Mouse (Mus musculus) bone marrow, adult 2 months (tissue): Measurements from ENCODE around the gene Rprd1b.

ENCODE experiments used
- CTCF ChIP-seq: fragments of 200-500 bp; IDR thresholded peaks from 2 replicates; pipeline ENCODE4 v1.5.1; 2011; ENCODE audit warnings: low read length, control low read depth; ENCODE audit not compliant: control insufficient read depth, insufficient read depth
- POLR2A ChIP-seq: fragments of 200-500 bp; IDR thresholded peaks from 2 replicates; pipeline ENCODE4 v1.6.1; 2011; ENCODE audit warnings: low read depth, mild to moderate bottlenecking, control low read depth, low read length, borderline replicate concordance; ENCODE audit not compliant: control insufficient read depth

GRCm38 (mm10) chr2:158094300-158094699, 66.0 kb downstream of the Rprd1b start:
- no peak for TF ChIP-seq POLR2A
- no peak for TF ChIP-seq CTCF
